Mouse (Mus musculus) megakaryocyte-erythroid progenitor cell, adult 5-6 weeks (primary cell): Measurements from ENCODE around the gene Lrrc23. TPM values are rescaled to one million over a fixed set of nuclear protein-coding genes. Genes with fewer than 3 reads are reported as not detected.
"Not testable (repeated sequence)": the region's sequence is repeated elsewhere in the genome, so short reads cannot be mapped to it uniquely, and the experiment has no call there.

Experiments
- ATAC-seq: replicated peaks from 2 replicates; pipeline ENCODE4 v1.8.0; 2016; ENCODE audit warnings: mild to moderate bottlenecking, inconsistent platforms; ENCODE audit not compliant: severe bottlenecking, poor library complexity, low FRiP score, low TSS enrichment
- total RNA-seq, 2 experiments: library from RNA; stranded (forward) in 1 of 2; stranded (reverse) in 1 of 2; fragments of 200-1000, 215-1000 nt in 1 of 2; fragments of >200 nt in 1 of 2; fragmentation: Nextera tagmentation in 1 of 2; gene quantifications; 2 replicates each; pipeline ENCODE4 v1.2.3; 2014 to 2017

Gene Lrrc23
- total RNA-seq, 2 experiments from 2014 or later: not detected

DNA sequence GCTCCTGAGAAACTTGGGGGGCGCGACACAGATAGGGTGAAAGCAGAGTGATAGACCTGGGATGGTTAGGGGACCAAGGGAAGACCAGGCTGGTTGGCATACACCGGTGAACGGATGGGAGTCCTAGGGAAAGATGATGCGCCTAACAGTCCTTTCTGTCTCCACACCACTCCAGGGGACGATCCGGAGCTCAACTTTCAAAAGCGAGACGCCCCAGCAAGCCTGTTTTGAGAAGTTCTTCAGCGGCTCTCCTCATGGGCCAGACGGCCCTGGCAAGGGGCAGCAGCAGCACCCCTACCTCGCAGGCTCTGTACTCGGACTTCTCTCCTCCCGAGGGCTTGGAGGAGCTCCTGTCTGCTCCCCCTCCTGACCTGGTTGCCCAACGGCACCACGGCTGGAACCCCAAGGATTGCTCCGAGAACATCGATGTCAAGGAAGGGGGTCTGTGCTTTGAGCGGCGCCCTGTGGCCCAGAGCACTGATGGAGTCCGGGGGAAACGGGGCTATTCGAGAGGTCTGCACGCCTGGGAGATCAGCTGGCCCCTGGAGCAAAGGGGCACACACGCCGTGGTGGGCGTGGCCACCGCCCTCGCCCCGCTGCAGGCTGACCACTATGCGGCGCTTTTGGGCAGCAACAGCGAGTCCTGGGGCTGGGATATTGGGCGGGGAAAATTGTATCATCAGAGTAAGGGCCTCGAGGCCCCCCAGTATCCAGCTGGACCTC is 29.7 kb upstream of the Lrrc23 start:
- peak; percentile 14 for ATAC-seq

DNA sequence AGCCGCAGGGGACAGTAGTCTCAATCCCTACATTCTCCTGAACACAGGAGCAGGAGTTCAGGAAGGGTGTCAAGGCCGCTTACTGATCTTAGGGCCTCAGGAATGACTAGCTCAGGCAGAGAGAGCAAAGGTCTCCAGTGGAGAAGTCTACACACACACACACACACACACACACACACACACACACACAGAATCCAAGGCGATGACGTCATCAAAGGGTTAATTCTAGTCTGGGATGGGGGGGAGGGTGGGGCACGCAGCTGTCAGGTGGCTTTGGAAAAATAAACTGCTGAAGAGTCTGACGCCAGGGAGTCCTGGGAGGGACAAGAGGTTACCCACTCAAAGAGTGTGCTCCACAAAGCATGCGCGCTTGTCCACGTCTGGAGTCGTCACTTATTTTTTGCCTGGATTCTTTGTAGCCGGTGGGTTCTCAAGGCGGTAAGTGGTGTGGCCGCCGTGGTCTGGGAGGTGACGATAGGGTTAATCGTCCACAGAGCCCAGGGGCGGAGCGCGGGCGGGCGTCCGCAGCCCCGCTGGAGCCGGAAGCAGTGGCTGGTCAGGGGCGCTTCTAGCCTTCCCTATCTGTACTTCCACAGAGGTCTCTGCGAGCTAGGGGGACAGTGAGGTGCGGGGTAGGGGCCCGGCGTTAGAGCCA is 29.0 kb upstream of the Lrrc23 start, which contains the start of gene Spsb2:
Gene Spsb2 (plus strand): TSS at position 304 of the 655 bp plus-strand sequence.
- ATAC-seq: peak; percentile 29

DNA sequence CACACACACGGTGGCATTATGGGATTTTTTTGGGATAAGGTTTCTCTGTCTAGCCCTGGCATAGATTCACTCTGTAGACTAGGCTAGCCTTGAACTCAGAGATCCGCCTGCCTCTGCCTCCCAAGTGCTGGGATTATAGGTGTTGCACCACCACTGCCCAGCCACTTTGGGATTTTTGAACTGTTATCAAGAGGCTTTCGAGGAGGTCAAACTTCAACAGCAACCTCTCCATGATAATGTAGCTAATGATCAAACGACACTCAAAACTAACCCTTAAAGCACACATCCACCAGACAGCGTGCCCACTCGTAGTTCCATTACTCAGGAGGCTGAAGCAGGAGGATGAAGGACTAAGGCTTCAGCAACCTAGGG is 28.4 kb upstream of the Lrrc23 start:
- ATAC-seq: no peak

DNA sequence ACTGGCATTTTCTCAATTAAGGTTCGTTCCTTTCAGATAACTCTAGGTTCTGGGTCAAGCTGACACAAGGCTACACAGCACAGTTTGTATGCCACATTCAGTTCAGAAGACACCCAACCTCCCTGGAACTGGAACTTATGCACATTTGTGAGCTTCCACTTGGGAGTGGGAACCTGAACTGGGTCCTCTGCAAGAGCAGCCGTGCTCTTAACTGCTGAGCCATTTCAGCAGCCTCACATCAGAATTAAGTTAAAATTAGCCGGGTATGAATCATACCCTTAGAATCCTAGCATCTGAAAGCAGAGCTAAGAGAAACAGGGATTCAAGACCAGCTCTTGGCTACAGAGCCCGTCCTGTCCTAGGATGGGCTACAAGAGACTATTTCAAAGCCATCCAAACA is 27.8 kb upstream of the Lrrc23 start:
- ATAC-seq: no peak

DNA sequence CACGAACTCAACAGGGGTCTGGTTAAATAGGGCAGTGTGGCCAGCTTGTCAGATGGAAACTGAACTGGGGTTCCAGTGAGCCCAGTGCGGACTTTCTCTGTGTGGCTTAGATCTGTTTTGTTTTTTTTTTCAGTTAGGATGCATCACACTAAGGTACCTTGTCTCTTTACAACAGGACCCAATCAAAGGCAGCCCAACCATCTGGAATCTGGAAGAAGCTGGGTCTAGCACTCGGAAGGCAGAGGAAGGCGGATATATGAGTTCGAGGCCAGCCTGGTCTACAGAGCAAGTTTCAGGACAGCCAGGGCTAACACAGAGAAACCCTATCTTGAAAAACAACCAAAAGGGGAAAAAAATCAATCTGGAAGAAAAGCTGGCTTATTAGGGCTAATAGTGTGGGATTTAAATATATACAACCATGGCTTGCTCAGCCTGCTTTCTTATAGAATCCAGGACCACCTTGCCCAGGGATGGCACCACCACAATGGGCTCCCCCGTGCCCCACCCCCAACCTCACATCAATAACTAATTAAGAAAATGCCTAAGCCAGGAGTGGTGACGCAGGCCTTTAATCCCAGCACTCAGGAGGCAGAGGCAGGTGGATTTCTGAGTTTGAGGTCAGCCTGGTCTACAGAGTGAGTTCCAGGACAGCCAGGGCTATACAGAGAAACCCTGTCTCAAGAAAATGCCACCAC is 27.1 kb upstream of the Lrrc23 start:
- ATAC-seq: no peak

DNA sequence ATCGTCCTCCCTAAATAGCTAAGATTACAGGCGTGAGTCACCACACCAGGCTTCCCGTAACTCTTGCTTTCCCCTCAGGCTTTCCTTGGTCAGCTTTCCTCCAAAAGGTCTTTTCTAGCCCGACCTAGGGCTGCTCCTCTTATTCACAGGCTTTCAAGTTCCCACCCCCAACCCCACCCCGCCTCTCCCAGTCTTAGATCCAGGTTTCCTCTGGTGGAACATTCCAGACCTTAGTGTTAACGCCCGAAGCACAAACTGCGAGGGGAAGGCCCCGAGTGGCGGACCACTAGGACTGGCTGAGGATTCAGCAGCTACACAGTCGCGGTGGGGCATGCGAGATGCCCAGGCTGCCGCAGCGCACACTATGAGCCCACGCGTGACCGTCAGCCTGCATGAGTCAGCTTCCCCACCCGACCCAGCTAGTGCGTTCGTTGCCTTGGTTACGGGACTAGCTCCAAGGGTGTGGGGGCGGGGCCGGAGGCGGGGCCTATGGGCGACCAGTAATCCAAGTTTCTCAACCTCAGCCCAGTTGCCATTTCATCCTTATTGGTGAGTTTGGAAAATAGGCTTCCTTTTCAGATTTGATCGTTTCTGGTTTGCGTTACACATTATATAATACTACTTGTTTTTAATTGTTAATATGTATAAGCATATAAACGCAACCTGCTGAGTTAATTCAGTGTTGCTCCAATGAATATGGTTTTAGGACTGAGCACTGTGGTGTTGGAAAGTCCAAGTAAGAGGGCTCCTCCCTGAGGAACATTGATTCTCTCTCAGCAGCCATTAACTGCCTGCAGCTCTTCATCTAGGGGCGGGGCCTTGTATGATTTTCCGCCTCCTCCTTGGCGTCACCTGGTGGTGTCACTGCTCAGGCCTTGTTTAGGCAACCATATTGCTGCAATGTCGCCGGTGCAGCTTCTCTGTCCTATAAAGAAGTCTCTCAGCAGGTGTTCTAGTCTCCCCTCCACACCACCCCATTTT is 26.1 kb upstream of the Lrrc23 start:
- ATAC-seq: peak; percentile 68

DNA sequence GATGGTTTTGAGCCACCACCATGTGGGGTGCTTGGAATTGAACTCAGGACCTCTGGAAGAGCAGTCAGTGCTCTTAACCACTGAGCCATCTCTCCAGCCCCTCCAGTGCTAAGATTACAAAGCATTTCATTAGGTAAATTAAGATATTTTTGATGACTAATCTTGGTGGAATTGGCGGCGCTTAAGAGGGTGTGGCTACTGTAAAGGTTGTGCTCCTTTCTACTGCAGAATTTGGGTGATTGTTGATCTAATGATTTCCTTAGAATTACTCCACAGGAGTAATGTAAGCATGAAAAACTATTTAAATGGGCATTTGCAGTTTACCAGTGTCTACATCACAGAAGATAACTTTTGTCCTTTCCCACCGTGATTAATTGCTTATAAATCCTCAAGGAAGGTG is 24.8 kb upstream of the Lrrc23 start:
- ATAC-seq: no peak

DNA sequence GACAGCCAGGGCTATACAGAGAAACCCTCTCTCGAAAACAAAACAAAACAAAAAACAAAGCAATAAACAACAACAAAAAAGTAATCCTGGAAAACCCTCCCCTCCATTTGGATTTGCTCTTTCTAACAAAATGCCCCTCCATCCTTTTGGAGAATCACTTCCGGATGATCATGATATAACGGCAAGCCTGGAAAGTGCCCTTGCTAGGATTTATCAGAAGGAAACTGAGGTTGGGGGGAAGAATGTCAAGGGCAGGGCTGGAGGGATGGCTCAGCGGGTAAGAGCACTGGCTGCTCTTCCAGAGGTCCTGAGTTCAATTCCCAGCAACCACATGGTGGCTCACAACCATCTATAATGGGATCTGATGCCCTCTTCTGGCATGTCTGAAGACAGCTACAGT is 24.2 kb upstream of the Lrrc23 start:
- ATAC-seq: not testable (repeated sequence)

DNA sequence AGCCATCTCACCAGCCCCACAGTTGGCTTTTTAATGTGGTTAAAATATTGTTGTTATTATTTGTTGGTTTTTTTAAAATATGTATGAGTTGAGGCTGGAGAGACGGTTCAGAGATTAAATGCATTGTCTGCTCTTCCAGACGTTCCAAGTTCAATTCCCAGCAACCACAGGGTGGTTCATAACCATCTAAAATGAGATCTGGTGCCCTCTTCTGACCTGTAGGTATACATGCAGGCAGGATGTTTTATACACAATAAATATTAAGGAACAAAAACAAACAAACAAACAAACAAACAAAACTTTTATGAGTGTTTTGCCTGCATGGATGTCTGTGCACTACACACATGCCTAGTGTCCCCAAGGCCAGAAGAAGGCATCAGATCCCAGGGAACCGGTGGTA is 23.5 kb upstream of the Lrrc23 start:
- ATAC-seq: no peak

DNA sequence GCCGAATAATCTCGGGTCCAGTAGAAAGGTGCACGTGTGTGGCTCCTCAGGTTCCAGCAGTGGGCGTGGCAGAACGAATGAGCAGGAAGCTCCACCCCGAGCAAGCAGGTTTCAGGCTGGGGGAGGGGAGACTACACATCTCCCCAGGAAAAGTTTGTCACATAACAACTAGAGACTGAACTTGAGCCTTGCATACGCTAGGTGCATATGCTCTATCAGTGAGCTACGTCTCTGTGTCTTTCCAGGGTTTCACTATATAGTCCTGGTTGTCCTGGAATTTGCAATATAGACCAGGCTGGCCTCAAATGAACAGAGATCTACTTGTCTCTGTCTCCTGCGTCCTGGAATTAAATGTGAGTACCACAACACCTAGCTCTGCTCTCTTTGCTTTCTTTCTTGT is 22.9 kb upstream of the Lrrc23 start:
- ATAC-seq: peak; percentile 46

DNA sequence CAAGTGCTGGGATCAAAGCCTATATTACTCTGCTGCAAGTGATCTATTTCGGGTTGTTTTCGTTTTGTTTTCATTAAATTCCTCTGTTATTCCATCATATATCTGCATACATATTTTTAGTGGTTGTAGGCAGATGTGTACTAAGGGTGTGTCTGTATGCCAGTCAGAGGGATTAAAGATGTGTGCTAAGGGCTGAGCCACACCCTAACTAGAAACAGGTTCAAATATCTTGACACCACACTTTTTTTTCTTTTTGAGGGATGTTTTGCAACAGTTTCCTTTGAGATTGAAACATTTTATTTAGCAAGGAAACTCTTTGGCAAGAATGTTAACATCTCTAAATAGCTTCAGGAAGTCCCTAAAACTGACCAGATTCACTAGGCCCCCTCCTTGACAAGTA is 16.7 kb upstream of the Lrrc23 start:
- no peak for ATAC-seq

DNA sequence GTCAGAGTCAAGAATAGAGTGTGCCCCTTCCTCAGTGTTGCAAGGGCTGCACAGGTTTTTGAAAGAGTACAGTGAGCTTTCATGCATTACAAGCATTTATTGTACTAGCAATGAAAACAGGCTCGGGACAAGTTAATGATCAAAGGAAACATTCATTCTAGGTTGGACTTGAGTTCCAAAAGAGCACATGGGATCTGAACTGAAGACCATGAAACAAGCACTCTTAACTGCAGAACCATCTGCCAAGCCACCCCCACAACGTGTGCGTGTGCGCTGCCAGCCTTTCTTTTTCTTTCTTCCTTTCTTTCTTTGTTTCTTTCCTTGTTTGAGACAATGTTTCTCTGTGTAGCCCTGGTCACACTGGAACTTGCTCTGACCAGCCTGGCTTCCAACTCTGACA is 16.3 kb upstream of the Lrrc23 start:
- ATAC-seq: peak; percentile 34; the same call in 1 of the 2 replicates

DNA sequence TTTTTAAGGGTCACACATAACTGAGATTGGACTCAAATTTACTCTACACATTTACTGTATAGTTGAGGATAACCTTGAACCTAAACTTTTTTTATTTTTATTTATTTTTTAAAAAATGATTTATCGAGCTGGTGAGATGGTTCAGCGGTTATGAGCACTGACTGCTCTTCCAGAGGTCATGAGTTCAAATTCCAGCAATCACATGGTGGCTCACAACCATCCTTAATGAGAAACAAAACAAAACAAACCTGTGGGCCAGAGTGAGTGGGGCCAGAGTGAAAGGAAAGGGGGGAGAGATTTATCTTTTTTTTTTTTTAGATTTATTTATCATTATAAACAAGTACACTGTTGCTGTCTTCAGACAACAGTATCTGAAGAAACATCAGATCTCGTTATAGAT is 12.4 kb upstream of the Lrrc23 start:
- no peak for ATAC-seq

DNA sequence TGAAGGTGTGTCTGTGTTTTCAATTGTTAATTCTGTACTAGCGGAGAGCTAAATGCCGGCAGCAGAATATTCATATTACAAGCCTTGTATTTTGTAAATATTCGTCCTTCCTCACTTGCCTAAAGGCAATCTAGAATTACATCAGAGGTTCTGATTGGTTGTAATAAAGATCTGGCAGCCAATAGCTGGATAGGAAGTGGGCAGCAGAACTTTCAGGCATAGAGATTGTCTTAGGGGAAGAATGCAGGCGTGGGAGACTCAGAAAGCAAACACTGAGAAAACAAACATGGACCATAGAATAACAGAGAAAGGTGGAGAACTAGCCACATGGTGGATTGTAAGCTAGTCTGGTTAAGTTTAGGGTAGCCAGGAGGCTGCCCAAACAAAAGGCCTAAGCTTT is 10.6 kb upstream of the Lrrc23 start:
- no peak for ATAC-seq

DNA sequence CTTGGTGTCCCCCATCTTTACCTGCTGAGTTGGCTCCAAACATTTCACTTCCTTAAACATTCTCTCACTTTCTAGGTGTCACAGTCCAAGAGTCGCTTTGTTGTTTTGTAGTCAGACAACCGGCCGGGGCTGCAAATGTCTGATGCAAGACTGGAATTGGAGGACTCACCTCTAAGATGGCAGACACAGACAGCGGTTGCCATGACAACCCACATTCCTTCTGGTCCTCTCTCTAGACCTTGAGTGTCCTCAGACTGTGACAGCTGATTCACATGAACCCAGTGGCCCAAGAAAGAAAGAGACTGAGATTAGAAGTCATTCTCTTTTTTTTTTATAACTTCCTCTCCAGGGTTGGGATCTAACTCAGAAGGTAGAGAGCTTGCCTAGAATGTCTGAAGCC is 10.0 kb upstream of the Lrrc23 start:
- no peak for ATAC-seq

DNA sequence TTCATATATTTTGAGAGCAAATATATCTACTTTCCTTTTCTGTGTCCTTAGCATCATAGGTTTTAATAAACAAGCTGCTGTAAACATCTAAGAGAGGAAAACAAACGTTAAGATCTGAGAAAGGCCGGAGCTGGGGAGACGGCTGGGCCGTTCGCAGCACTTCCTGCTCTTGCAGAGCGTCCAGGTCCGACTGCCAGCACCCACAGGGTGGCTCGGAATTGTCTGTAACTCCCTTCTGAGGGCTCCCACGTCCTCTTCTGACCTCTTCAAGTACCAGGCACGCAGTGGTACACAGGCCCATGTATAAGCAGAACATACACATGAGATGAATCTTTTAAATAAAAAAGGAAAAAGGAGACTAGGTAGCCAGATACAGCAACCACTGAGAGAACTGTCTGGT is 8.2 kb upstream of the Lrrc23 start:
- ATAC-seq: no peak

DNA sequence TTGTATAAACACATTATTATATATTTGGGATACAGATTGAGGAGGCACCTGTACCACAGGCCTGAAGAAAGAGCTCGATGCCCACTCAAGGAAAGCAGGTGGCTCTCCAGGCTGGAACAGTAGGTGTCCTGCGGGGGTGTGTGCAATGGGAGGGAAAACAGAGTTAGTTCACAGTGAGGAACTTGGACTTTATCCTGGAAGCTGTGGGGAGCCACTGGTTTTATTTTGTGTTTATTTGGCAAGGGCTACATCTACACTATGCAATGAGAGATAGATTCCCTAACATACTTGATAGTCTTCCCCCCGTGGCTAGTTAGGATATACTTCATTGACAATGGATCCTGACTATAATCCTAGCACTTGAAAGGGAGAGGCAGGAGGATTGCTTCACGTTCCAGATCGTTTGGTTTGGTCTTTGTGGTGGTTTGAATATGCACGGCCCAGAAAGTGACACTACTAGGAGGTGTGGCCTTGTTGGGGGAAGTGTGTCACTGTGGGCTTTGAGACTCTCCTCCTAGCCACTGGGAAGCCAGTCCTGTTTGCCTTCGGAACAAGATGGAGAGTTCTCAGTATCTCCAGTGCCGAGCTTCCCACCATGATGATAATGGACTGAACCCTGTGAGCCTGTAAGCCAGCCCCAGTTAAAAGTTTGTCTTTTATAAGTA is 7.4 kb upstream of the Lrrc23 start:
- ATAC-seq: no peak

DNA sequence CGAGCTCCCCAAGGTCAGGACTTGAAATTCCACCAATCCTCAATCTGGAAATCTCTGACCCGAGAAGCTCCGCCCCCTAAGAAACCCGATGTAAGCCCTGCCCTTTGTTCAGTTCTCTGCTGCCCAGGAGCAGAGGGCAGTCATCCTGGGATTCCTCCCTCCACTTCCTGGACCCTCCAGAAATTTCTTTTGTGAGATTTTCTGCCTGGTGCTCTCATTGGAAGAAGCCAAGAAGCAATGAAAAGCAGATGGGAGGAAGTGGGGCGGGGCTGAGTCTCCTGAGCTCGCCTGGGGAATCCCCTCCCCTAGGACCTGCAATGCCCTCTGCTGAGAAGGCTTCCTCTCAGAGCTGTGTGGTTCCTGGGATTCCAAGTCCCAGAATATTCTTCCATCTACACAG is 2.9 kb upstream of the Lrrc23 start:
- ATAC-seq: 0 out of 2 replicates have a peak, but pooled peaks have one; percentile 23

DNA sequence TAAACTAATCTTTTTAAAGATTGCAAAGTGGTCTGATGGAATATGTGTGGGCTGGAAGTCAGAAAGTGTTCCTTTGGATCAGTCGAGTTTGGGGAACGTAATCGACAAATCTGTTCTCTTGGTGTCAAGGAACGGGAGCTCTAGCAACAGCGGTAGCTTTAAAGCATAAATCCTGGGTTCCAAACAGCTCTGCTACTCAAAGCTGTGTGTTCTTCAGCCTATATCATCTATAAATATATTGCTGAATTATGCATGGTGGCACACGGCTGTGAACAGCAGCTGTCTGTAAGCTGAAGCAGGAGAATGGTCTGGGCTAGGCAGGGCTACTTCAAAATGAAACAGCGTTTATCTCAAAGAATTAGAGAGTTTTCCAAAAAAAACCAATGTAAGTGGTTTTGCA is 1.4 kb upstream of the Lrrc23 start:
- no peak for ATAC-seq
